Comparison of ENCODE assay signal across 8 mouse cellular contexts in genomic region chr8:106892210-106892805, GRCm38 (mm10). TPM values are rescaled to one million over a fixed set of nuclear protein-coding genes. Genes with fewer than 3 reads are reported as not detected.
A peak's percentile ranks its signal among the peaks of the same experiment; 100 is the strongest.
DNase-seq lines count a peak whose midpoint lies in the region; ATAC-seq and TF ChIP-seq lines count a peak whose summit lies in the region.

No protein-coding gene starts in this region.

- no peaks in the 10 kb centered on the region for H3K9me3 ChIP-seq in erythroblast, embryonic 14.5 days (ENCODE audit: control insufficient read depth, low read length)

- DNase-seq in MN1 (ENCODE audit: low spot score): peak; percentile 48
- peak; percentile 67 for DNase-seq in induced T-regulatory cell, adult 2 months (ENCODE audit: low read depth)
- peak; percentile 35 for DNase-seq in lung, postnatal 36 days
- peak; percentile 25 for DNase-seq in splenic B cell, adult 2 months (ENCODE audit: low read depth, low spot score)

- no peak for ATAC-seq in erythroblast, adult 5-6 weeks (replicated peaks; ENCODE audit: low FRiP score, poor library complexity, severe bottlenecking)
- no peak for ATAC-seq in monocyte, adult 5-6 weeks (replicated peaks; ENCODE audit: insufficient number of reproducible peaks, low FRiP score, low TSS enrichment, poor library complexity, severe bottlenecking)

- H3K4me1 ChIP-seq in erythroblast, embryonic 14.5 days (ENCODE audit: control insufficient read depth): peaks cover 32% of the 10 kb centered on the region
- H3K4me1 ChIP-seq in embryonic fibroblast, embryonic 13.5 days (ENCODE audit: control insufficient read depth, insufficient read depth, low read length): peaks cover 20% of the 10 kb centered on the region

- H3K4me3 ChIP-seq in erythroblast, embryonic 14.5 days (replicated peaks): peak overlapping the region; percentile 96
- H3K4me3 ChIP-seq in embryonic fibroblast, embryonic 13.5 days (ENCODE audit: insufficient read depth, low read length): peak overlapping the region; percentile 99

- H3K27me3 ChIP-seq in erythroblast, embryonic 14.5 days (ENCODE audit: control insufficient read depth): no peaks in the 10 kb centered on the region
- no peaks in the 10 kb centered on the region for H3K27me3 ChIP-seq in splenic B cell, adult 2 months (ENCODE audit: control insufficient read depth, insufficient read depth, low read length, poor library complexity, severe bottlenecking)

- H3K27ac ChIP-seq in embryonic fibroblast, embryonic 13.5 days (ENCODE audit: insufficient read depth, low read length): peak overlapping the region; percentile 87

- peaks cover 38% of the 10 kb centered on the region for H3K36me3 ChIP-seq in erythroblast, embryonic 14.5 days (ENCODE audit: control insufficient read depth)
- H3K36me3 ChIP-seq in splenic B cell, adult 2 months (ENCODE audit: control insufficient read depth, insufficient read depth, low read length, poor library complexity, severe bottlenecking): no peaks in the 10 kb centered on the region

- peak; percentile 30; the same call in 1 of the 2 replicates for TF ChIP-seq POLR2A in embryonic fibroblast, embryonic 13.5 days (IDR thresholded peaks at IDR 0.05; ENCODE audit: low read depth, low read length)

- no peak for TF ChIP-seq CTCF in embryonic fibroblast, embryonic 13.5 days (IDR thresholded peaks at IDR 0.05; ENCODE audit: borderline replicate concordance, insufficient read depth, low read length)

RNA-seq across cellular contexts. Expression of gene Utp4, which starts 1.1 kb away (rescaled TPM):
- polyA plus RNA-seq in erythroblast, embryonic 14.5 days (2012): 0.25 and 0.27 TPM in 2 replicates
- 12.7 and 22.6 TPM in 2 replicates for total RNA-seq in erythroblast, adult 5-6 weeks (2015; ENCODE audit: low replicate concordance)
- total RNA-seq in erythroblast, adult 5-6 weeks (2017; ENCODE audit: low replicate concordance): 5.4 and 9.1 TPM in 2 replicates
- 46.9 and 57.5 TPM in 2 replicates for polyA plus RNA-seq in embryonic fibroblast, embryonic 13.5 days (2011; ENCODE audit: insufficient read length, low read depth, missing spikeins)
- total RNA-seq in monocyte, adult 5-6 weeks (2017): 11.8 to 14.7 TPM (median 13.0 TPM) in 3 replicates

RNA-seq across cellular contexts. Expression of gene Has3, which starts 22.3 kb away (rescaled TPM):
- not detected in 2 replicates for polyA plus RNA-seq in erythroblast, embryonic 14.5 days (2012)
- total RNA-seq in erythroblast, adult 5-6 weeks (2015; ENCODE audit: low replicate concordance): not detected in 2 replicates
- not detected in 2 replicates for total RNA-seq in erythroblast, adult 5-6 weeks (2017; ENCODE audit: low replicate concordance)
- 0.16 and 0.47 TPM in 2 replicates for polyA plus RNA-seq in embryonic fibroblast, embryonic 13.5 days (2011; ENCODE audit: insufficient read length, low read depth, missing spikeins)
- 0.32 to 1.6 TPM (median 1.4 TPM) in 3 replicates for total RNA-seq in monocyte, adult 5-6 weeks (2017)

RNA-seq across cellular contexts. Expression of gene Sntb2, which starts 43.2 kb away (rescaled TPM):
- polyA plus RNA-seq in erythroblast, embryonic 14.5 days (2012): 0.01 and 0.08 TPM in 2 replicates
- total RNA-seq in erythroblast, adult 5-6 weeks (2015; ENCODE audit: low replicate concordance): 2.1 and 4.2 TPM in 2 replicates
- 1.7 and 2.9 TPM in 2 replicates for total RNA-seq in erythroblast, adult 5-6 weeks (2017; ENCODE audit: low replicate concordance)
- 18.9 and 23.3 TPM in 2 replicates for polyA plus RNA-seq in embryonic fibroblast, embryonic 13.5 days (2011; ENCODE audit: insufficient read length, low read depth, missing spikeins)
- 11.4 to 17.9 TPM (median 13.6 TPM) in 3 replicates for total RNA-seq in monocyte, adult 5-6 weeks (2017)
